Mouse (Mus musculus) limb, embryonic 11.5 days (tissue): ENCODE measurements around the gene Nodal. TPM values are rescaled to one million over a fixed set of nuclear protein-coding genes. Genes with fewer than 3 reads are reported as not detected.

Experiments
- ATAC-seq: fragments of 200-750 bp; cut with Nextera tagmentation; 2 replicates; pipeline ENCODE4 v1.8.0; 2017; ENCODE audit warnings: low read depth; ENCODE audit not compliant: insufficient number of reproducible peaks, low FRiP score, low TSS enrichment
- DNase-seq: peaks from one replicate; pipeline ENCODE4 v3.0.0-alpha.2; 2015; ENCODE audit warnings: low spot score
- H3K27ac ChIP-seq: fragments of 300-500 bp; sonication (generic); replicated peaks from 2 replicates; pipeline ENCODE4 v1.5.1; 2014; ENCODE audit warnings: low read depth, mild to moderate bottlenecking, low read length
- H3K27me3 ChIP-seq: fragments of 300-500 bp; sonication (generic); 2 replicates; pipeline ENCODE4 v1.6.1; 2014; ENCODE audit warnings: mild to moderate bottlenecking, low read length, mixed read lengths; ENCODE audit not compliant: control insufficient read depth, insufficient read depth
- H3K36me3 ChIP-seq: fragments of 300-500 bp; sonication (generic); 2 replicates; pipeline ENCODE4 v1.6.1; 2014; ENCODE audit warnings: mild to moderate bottlenecking, low read length, moderate library complexity, mixed read lengths; ENCODE audit not compliant: control insufficient read depth, insufficient read depth
- H3K4me1 ChIP-seq: fragments of 300-500 bp; sonication (generic); 2 replicates; pipeline ENCODE4 v1.6.1; 2014; ENCODE audit warnings: low read length, mixed read lengths; ENCODE audit not compliant: control insufficient read depth, insufficient read depth
- H3K4me2 ChIP-seq: fragments of 300-500 bp; sonication (generic); 2 replicates; pipeline ENCODE4 v1.6.1; 2014; ENCODE audit warnings: low read depth, mild to moderate bottlenecking, moderate library complexity; ENCODE audit not compliant: severe bottlenecking
- H3K4me3 ChIP-seq: fragments of 300-500 bp; sonication (generic); 2 replicates; pipeline ENCODE4 v1.5.1; 2014; ENCODE audit warnings: low read depth, low read length
- H3K9ac ChIP-seq: fragments of 300-500 bp; sonication (generic); 2 replicates; pipeline ENCODE4 v1.6.1; 2014; ENCODE audit warnings: mild to moderate bottlenecking, low read length
- H3K9me3 ChIP-seq: fragments of 300-500 bp; sonication (generic); 2 replicates; pipeline ENCODE4 v1.6.1; 2016; ENCODE audit warnings: low read length; ENCODE audit not compliant: control insufficient read depth
- WGBS: fragments of 180-500 bp; shearing (Covaris S2); extraction: QIAGEN DNeasy Blood & Tissue Kit; methylation state at CpG from one replicate; pipeline ENCODE4 v1.1.7; 2014; 5-methylcytosine and 5-hydroxymethylcytosine counted together
- polyA plus RNA-seq: library from polyadenylated mRNA; unstranded; fragments of >200 nt; fragmentation: Nextera tagmentation; extraction: Ambion mirVana; gene quantifications from 2 replicates; pipeline ENCODE4 v1.2.1, GENCODE M21; 2014

The Nodal gene
- polyA plus RNA-seq, 1 experiment from 2014 or later = not detected

DNA sequence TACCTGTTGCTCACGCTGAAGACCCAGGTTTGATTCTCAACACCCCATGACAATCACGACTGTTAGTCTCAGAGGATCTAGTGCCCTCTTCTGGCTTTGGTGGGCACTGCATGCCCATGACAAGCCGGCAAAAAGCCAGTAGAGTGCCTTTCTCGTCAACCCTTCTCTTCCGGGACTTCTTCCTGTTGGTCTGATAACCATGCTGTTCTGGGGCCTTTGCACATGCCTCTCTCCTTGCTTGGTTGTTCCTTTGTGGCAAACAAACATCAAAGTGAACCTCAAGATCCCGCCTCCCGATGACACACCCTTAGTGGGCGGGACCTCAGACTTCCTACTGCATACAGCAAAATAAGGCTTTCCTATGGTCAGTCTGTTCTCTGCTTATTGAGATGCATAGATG is 48.5 kb downstream of the Nodal start:
- Histone ChIP-seq H3K9me3 (no peaks in the 10 kb centered on the region), H3K4me3 (no peak overlapping the region), H3K4me2 (no peak overlapping the region), H3K9ac (no peak overlapping the region), H3K4me1 (no peaks in the 10 kb centered on the region), H3K27ac (no peak overlapping the region), H3K27me3 (no peaks in the 10 kb centered on the region), H3K36me3 (no peaks in the 10 kb centered on the region)
- ATAC-seq (no peak), DNase-seq (no peak)
- WGBS = 66% methylated on average over 8 of the region's 8 CpGs

DNA sequence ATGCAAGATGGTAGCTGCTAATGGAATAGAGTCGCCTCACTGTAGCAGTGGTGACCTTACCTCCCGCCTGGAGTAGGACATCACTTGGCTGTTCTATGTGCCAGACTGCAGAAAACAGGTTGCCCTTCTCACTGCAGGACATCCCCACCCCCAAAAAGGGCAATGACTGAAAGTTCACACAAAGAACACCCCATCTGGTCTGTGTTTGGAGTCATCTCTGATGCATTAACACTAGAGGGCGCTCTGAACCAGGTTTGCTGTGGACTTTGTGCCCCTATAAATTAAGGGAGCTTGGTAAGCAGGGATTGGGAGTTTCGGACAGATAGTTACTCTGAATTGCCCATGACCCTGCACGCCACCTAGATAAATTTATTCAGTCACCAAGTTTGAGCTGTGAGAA is 49.1 kb downstream of the Nodal start:
- no peaks in the 10 kb centered on the region for H3K9me3 ChIP-seq
- no peak for ATAC-seq
- no peaks in the 10 kb centered on the region for H3K27me3 ChIP-seq
- H3K9ac ChIP-seq = no peak overlapping the region
- DNase-seq = peak; percentile 61
- H3K27ac ChIP-seq = no peak overlapping the region
- WGBS = 30% methylated on average over 5 of the region's 5 CpGs
- H3K4me1 ChIP-seq = no peaks in the 10 kb centered on the region
- H3K4me3 ChIP-seq = no peak overlapping the region
- H3K4me2 ChIP-seq = no peak overlapping the region
- H3K36me3 ChIP-seq = no peaks in the 10 kb centered on the region

- WGBS = 63% methylated on average over 7 of the region's 7 CpGs
- Histone ChIP-seq H3K4me3 (no peak overlapping the region), H3K4me1 (no peaks in the 10 kb centered on the region), H3K27ac (no peak overlapping the region), H3K36me3 (no peaks in the 10 kb centered on the region), H3K4me2 (no peak overlapping the region), H3K27me3 (no peaks in the 10 kb centered on the region), H3K9me3 (no peaks in the 10 kb centered on the region), H3K9ac (no peak overlapping the region)
- DNase-seq = no peak
- no peak for ATAC-seq
Measured at GRCm38 (mm10) chr10:61468900-61469299, 51.1 kb downstream of the Nodal start.

DNA sequence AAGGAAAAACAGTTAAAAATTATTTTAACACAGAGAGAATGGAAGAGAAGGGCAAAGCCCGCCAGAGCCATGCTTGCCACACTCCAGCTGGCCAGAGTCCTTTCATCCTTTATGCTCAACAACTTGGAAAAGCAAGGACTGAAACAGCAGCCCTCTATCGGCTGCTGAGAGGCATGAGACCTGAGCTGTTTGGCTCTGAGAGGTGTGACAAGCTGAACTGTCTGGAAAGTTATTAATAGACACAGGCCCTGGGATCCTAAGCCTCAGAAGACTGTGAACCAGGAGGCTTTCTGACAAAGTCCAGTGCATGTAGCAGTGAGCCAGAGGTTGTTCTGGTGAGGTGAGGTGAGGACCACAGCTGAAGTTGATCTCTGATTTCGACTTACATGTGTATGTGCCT is 55.9 kb downstream of the Nodal start:
- Histone ChIP-seq H3K27ac (no peak overlapping the region), H3K27me3 (no peaks in the 10 kb centered on the region), H3K4me1 (peaks cover 4% of the 10 kb centered on the region), H3K36me3 (no peaks in the 10 kb centered on the region), H3K9me3 (no peaks in the 10 kb centered on the region), H3K4me2 (no peak overlapping the region), H3K4me3 (no peak overlapping the region), H3K9ac (no peak overlapping the region)
- DNase-seq = no peak
- no peak for ATAC-seq
- 78% methylated on average over 3 of the region's 3 CpGs for WGBS

DNA sequence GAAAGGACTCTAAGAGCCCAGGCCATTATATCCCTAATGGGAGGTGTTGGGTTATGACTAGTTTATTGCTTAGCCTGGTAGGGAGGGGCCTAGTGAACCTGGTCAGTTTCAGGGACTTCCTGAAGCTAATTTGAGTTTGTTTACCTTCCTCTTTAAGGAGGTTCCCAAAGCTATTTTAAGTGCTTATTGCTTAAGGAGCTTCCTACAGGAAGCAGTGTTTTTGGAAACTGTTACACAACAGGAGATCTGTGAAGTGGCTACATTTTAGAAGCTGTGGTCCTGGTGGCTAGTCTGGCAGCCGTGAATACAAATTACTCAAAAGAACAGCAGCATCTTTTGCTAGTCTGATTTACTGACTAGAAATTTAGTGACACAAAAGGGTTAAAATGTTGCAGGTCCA is 56.6 kb downstream of the Nodal start:
- no peak overlapping the region for H3K4me2 ChIP-seq
- ATAC-seq = no peak
- H3K27ac ChIP-seq = no peak overlapping the region
- no peaks in the 10 kb centered on the region for H3K9me3 ChIP-seq
- H3K4me1 ChIP-seq = peaks cover 4% of the 10 kb centered on the region
- WGBS = 87% methylated on average over 1 of the region's 1 CpGs
- no peaks in the 10 kb centered on the region for H3K36me3 ChIP-seq
- no peak overlapping the region for H3K4me3 ChIP-seq
- DNase-seq = no peak
- H3K9ac ChIP-seq = no peak overlapping the region
- H3K27me3 ChIP-seq = no peaks in the 10 kb centered on the region

Other genes with a start within 250 kb of the Nodal start
- gene Tbata, start 246.0 kb upstream of the Nodal start, polyA plus RNA-seq = not detected in 2 replicates
- gene Adamts14, start 144.5 kb upstream of the Nodal start, polyA plus RNA-seq = 0.55 and 0.88 TPM in 2 replicates
- 0.10 TPM in 1 of 2 replicates, not detected in the other for gene Prf1, start 120.1 kb upstream of the Nodal start, polyA plus RNA-seq
- 16.0 and 17.0 TPM in 2 replicates for gene Pald1, start 34.4 kb upstream of the Nodal start, polyA plus RNA-seq
- gene Eif4ebp2, start 34.7 kb downstream of the Nodal start, polyA plus RNA-seq = 28.5 and 33.3 TPM in 2 replicates
- gene Lrrc20, start 57.8 kb downstream of the Nodal start, polyA plus RNA-seq = 11.6 and 11.8 TPM in 2 replicates
- not detected in 2 replicates for gene Npffr1, start 177.5 kb downstream of the Nodal start, polyA plus RNA-seq
- 314 and 321 TPM in 2 replicates for gene Ppa1, start 230.6 kb downstream of the Nodal start, polyA plus RNA-seq